Mouse (Mus musculus): ENCODE measurements around the gene Pard3. TPM values are rescaled to one million over a fixed set of nuclear protein-coding genes. Genes with fewer than 3 reads are reported as not detected.

Gene Pard3
- polyA plus RNA-seq, 1 experiment from 2014 or later = 23.7 TPM

- H3K9ac ChIP-seq = no peak overlapping the region
- WGBS = 82% methylated on average over 2 of the region's 2 CpGs
Observed at GRCm38 (mm10) chr8:127472204-127472603, 408.5 kb downstream of the Pard3 start.

GRCm38 (mm10) chr8:127480003-127480402 lies 416.3 kb downstream of the Pard3 start:
- H3K4me2 ChIP-seq = no peak overlapping the region
- ATAC-seq = no peak

More at GRCm38 (mm10) chr8:127472204-127472603, 408.5 kb downstream of the Pard3 start:
- no peak for ATAC-seq
- no peaks in the 10 kb centered on the region for H3K9me3 ChIP-seq (replicated peaks)
- peaks cover 5% of the 10 kb centered on the region; the same call in 1 of the 2 replicates for H3K4me1 ChIP-seq
- no peak overlapping the region for H3K27ac ChIP-seq
- no peaks in the 10 kb centered on the region for H3K27me3 ChIP-seq
- peaks cover 7% of the 10 kb centered on the region; the same call in 1 of the 2 replicates for H3K36me3 ChIP-seq (ENCODE audit: poor library complexity, severe bottlenecking)
- H3K4me2 ChIP-seq = no peak overlapping the region
- no peak overlapping the region for H3K4me3 ChIP-seq

GRCm38 (mm10) chr8:127485618-127486017 lies 421.9 kb downstream of the Pard3 start:
- Histone ChIP-seq H3K9ac (no peak overlapping the region), H3K4me3 (no peak overlapping the region), H3K9me3 (replicated peaks) (no peaks in the 10 kb centered on the region), H3K4me2 (no peak overlapping the region), H3K27me3 (no peaks in the 10 kb centered on the region), H3K4me1 (no peaks in the 10 kb centered on the region), H3K36me3 (ENCODE audit: poor library complexity, severe bottlenecking) (no peaks in the 10 kb centered on the region), H3K27ac (no peak overlapping the region)
- 73% methylated on average over 5 of the region's 5 CpGs for WGBS
- no peak for ATAC-seq

More at GRCm38 (mm10) chr8:127480003-127480402, 416.3 kb downstream of the Pard3 start:
- H3K9me3 ChIP-seq (replicated peaks) = no peaks in the 10 kb centered on the region
- H3K27me3 ChIP-seq = no peaks in the 10 kb centered on the region
- H3K4me3 ChIP-seq = no peak overlapping the region
- H3K27ac ChIP-seq = no peak overlapping the region
- peaks cover 5% of the 10 kb centered on the region; the same call in 1 of the 2 replicates for H3K4me1 ChIP-seq
- no peaks in the 10 kb centered on the region; the same call in 1 of the 2 replicates for H3K36me3 ChIP-seq (ENCODE audit: poor library complexity, severe bottlenecking)
- 94% methylated on average over 2 of the region's 2 CpGs for WGBS
- H3K9ac ChIP-seq = no peak overlapping the region

- Histone ChIP-seq H3K4me3 (no peak overlapping the region), H3K4me1 (peaks cover 16% of the 10 kb centered on the region), H3K9me3 (replicated peaks) (no peaks in the 10 kb centered on the region), H3K36me3 (ENCODE audit: poor library complexity, severe bottlenecking) (no peaks in the 10 kb centered on the region), H3K27me3 (no peaks in the 10 kb centered on the region), H3K27ac (no peak overlapping the region), H3K4me2 (no peak overlapping the region), H3K9ac (no peak overlapping the region)
- peak; percentile 31; the same call in 1 of the 2 replicates for ATAC-seq
- WGBS = 58% methylated on average over 6 of the region's 6 CpGs
Observed at GRCm38 (mm10) chr8:127491963-127492362, 428.3 kb downstream of the Pard3 start.

GRCm38 (mm10) chr8:127495226-127495780 lies 431.6 kb downstream of the Pard3 start:
- Histone ChIP-seq H3K4me3 (no peak overlapping the region), H3K9me3 (replicated peaks) (no peaks in the 10 kb centered on the region), H3K27ac (no peak overlapping the region), H3K9ac (no peak overlapping the region), H3K36me3 (ENCODE audit: poor library complexity, severe bottlenecking) (no peaks in the 10 kb centered on the region), H3K4me2 (no peak overlapping the region), H3K4me1 (peaks cover 34% of the 10 kb centered on the region), H3K27me3 (no peaks in the 10 kb centered on the region)
- ATAC-seq = no peak
- 54% methylated on average over 4 of the region's 4 CpGs for whole genome bisulfite sequencing

GRCm38 (mm10) chr8:127498997-127499719 lies 435.5 kb downstream of the Pard3 start:
- ATAC-seq = no peak; the same call in 1 of the 2 replicates
- Histone ChIP-seq H3K27ac (peak overlapping the region; percentile 75), H3K9me3 (replicated peaks) (no peaks in the 10 kb centered on the region), H3K4me2 (0 out of 2 replicates have a peak overlapping the region, but pooled peaks have one; percentile 10), H3K27me3 (no peaks in the 10 kb centered on the region), H3K4me1 (peaks cover 45% of the 10 kb centered on the region), H3K4me3 (no peak overlapping the region), H3K9ac (no peak overlapping the region), H3K36me3 (ENCODE audit: poor library complexity, severe bottlenecking) (no peaks in the 10 kb centered on the region)
- 12% methylated on average over 13 of the region's 13 CpGs for WGBS

GRCm38 (mm10) chr8:127499720-127500114 lies 436.0 kb downstream of the Pard3 start:
- no peak overlapping the region for H3K9ac ChIP-seq
- peaks cover 45% of the 10 kb centered on the region for H3K4me1 ChIP-seq
- no peak; the same call in none of the 2 replicates for ATAC-seq
- H3K27ac ChIP-seq = peak overlapping the region; percentile 75
- H3K4me2 ChIP-seq = peak overlapping the region; percentile 24
- H3K9me3 ChIP-seq (replicated peaks) = no peaks in the 10 kb centered on the region
- no peaks in the 10 kb centered on the region for H3K36me3 ChIP-seq (ENCODE audit: poor library complexity, severe bottlenecking)
- no peak overlapping the region for H3K4me3 ChIP-seq
- 54% methylated on average over 13 of the region's 13 CpGs for WGBS
- H3K27me3 ChIP-seq = no peaks in the 10 kb centered on the region

GRCm38 (mm10) chr8:127500206-127500605 lies 436.5 kb downstream of the Pard3 start:
- H3K4me1 ChIP-seq = peaks cover 43% of the 10 kb centered on the region
- peak overlapping the region; percentile 75 for H3K27ac ChIP-seq
- H3K36me3 ChIP-seq (ENCODE audit: poor library complexity, severe bottlenecking) = no peaks in the 10 kb centered on the region
- H3K9me3 ChIP-seq (replicated peaks) = no peaks in the 10 kb centered on the region
- H3K9ac ChIP-seq = 0 out of 2 replicates have a peak overlapping the region, but pooled peaks have one; percentile 2
- ATAC-seq = peak; percentile 69
- no peak overlapping the region for H3K4me3 ChIP-seq
- WGBS = 12% methylated on average over 7 of the region's 7 CpGs
- H3K4me2 ChIP-seq = peak overlapping the region; percentile 24
- no peaks in the 10 kb centered on the region for H3K27me3 ChIP-seq

GRCm38 (mm10) chr8:127501756-127502155 lies 438.1 kb downstream of the Pard3 start:
- Histone ChIP-seq H3K36me3 (ENCODE audit: poor library complexity, severe bottlenecking) (no peaks in the 10 kb centered on the region), H3K4me1 (peaks cover 38% of the 10 kb centered on the region), H3K9me3 (replicated peaks) (no peaks in the 10 kb centered on the region), H3K27ac (no peak overlapping the region), H3K27me3 (no peaks in the 10 kb centered on the region), H3K4me3 (no peak overlapping the region), H3K4me2 (no peak overlapping the region), H3K9ac (no peak overlapping the region)
- WGBS = 85% methylated on average over 1 of the region's 1 CpGs
- ATAC-seq = no peak

- no peaks in the 10 kb centered on the region for H3K27me3 ChIP-seq
- H3K4me2 ChIP-seq = no peak overlapping the region
- peaks cover 20% of the 10 kb centered on the region for H3K4me1 ChIP-seq
- H3K4me3 ChIP-seq = no peak overlapping the region
- ATAC-seq = no peak
- H3K27ac ChIP-seq = no peak overlapping the region
- H3K36me3 ChIP-seq (ENCODE audit: poor library complexity, severe bottlenecking) = no peaks in the 10 kb centered on the region
- no peaks in the 10 kb centered on the region for H3K9me3 ChIP-seq (replicated peaks)
- 92% methylated on average over 1 of the region's 1 CpGs for WGBS
- H3K9ac ChIP-seq = no peak overlapping the region
Observed at GRCm38 (mm10) chr8:127505286-127505685, 441.6 kb downstream of the Pard3 start.

- Histone ChIP-seq H3K27me3 (no peaks in the 10 kb centered on the region), H3K4me2 (no peak overlapping the region), H3K9ac (no peak overlapping the region), H3K9me3 (replicated peaks) (no peaks in the 10 kb centered on the region), H3K27ac (no peak overlapping the region), H3K36me3 (ENCODE audit: poor library complexity, severe bottlenecking) (no peaks in the 10 kb centered on the region), H3K4me3 (no peak overlapping the region), H3K4me1 (peaks cover 12% of the 10 kb centered on the region; the same call in 1 of the 2 replicates)
- no peak for ATAC-seq
- WGBS = 100% methylated on average over 1 of the region's 1 CpGs
Observed at GRCm38 (mm10) chr8:127506336-127506735, 442.6 kb downstream of the Pard3 start.

- no peaks in the 10 kb centered on the region for H3K27me3 ChIP-seq
- H3K4me2 ChIP-seq = no peak overlapping the region
- no peaks in the 10 kb centered on the region for H3K36me3 ChIP-seq (ENCODE audit: poor library complexity, severe bottlenecking)
- no peak overlapping the region for H3K4me3 ChIP-seq
- peaks cover 13% of the 10 kb centered on the region for H3K4me1 ChIP-seq
- no peak overlapping the region for H3K9ac ChIP-seq
- no peaks in the 10 kb centered on the region for H3K9me3 ChIP-seq (replicated peaks)
- WGBS = 68% methylated on average over 1 of the region's 1 CpGs
- no peak overlapping the region for H3K27ac ChIP-seq
- ATAC-seq = no peak
Observed at GRCm38 (mm10) chr8:127511341-127511740, 447.6 kb downstream of the Pard3 start.
